Mouse (Mus musculus): Measurements from ENCODE around the gene Map2k2. TPM values are rescaled to one million over a fixed set of nuclear protein-coding genes. Genes with fewer than 3 reads are reported as not detected.

The Map2k2 gene
- total RNA-seq, 1 experiment from 2014 or later, result 96.6 TPM

GRCm38 (mm10) chr10:81092465-81093250, 13.1 kb upstream of the Map2k2 start:
- no peak for ATAC-seq (ENCODE audit: extremely low read depth, insufficient number of reproducible peaks, low FRiP score, poor library complexity, severe bottlenecking)

GRCm38 (mm10) chr10:81094931-81095678, 10.6 kb upstream of the Map2k2 start:
- ATAC-seq (ENCODE audit: extremely low read depth, insufficient number of reproducible peaks, low FRiP score, poor library complexity, severe bottlenecking), result no peak

GRCm38 (mm10) chr10:81106113-81106721, 502 bp downstream of the Map2k2 start:
- peak; percentile 73 for ATAC-seq (ENCODE audit: extremely low read depth, insufficient number of reproducible peaks, low FRiP score, poor library complexity, severe bottlenecking)

- no peak for ATAC-seq (ENCODE audit: extremely low read depth, insufficient number of reproducible peaks, low FRiP score, poor library complexity, severe bottlenecking)
Observed at GRCm38 (mm10) chr10:81112946-81113345, 7.2 kb downstream of the Map2k2 start.

- no peak for ATAC-seq (ENCODE audit: extremely low read depth, insufficient number of reproducible peaks, low FRiP score, poor library complexity, severe bottlenecking)
Observed at GRCm38 (mm10) chr10:81119625-81120024, 13.9 kb downstream of the Map2k2 start.

- ATAC-seq (ENCODE audit: extremely low read depth, insufficient number of reproducible peaks, low FRiP score, poor library complexity, severe bottlenecking), result no peak
Observed at GRCm38 (mm10) chr10:81120650-81121049, 14.9 kb downstream of the Map2k2 start.

GRCm38 (mm10) chr10:81122889-81123288, 17.2 kb downstream of the Map2k2 start:
- ATAC-seq (ENCODE audit: extremely low read depth, insufficient number of reproducible peaks, low FRiP score, poor library complexity, severe bottlenecking), result no peak

- no peak for ATAC-seq (ENCODE audit: extremely low read depth, insufficient number of reproducible peaks, low FRiP score, poor library complexity, severe bottlenecking)
Observed at GRCm38 (mm10) chr10:81123500-81123899, 17.8 kb downstream of the Map2k2 start.

- peak; percentile 47 for ATAC-seq (ENCODE audit: extremely low read depth, insufficient number of reproducible peaks, low FRiP score, poor library complexity, severe bottlenecking)
Observed at GRCm38 (mm10) chr10:81134181-81134587, 28.5 kb downstream of the Map2k2 start.

GRCm38 (mm10) chr10:81134966-81135681, 29.4 kb downstream of the Map2k2 start, which contains the start of gene Zbtb7a:
Zbtb7a (plus strand) TSS chr10:81135220.
- ATAC-seq (ENCODE audit: extremely low read depth, insufficient number of reproducible peaks, low FRiP score, poor library complexity, severe bottlenecking), result no peak

- ATAC-seq (ENCODE audit: extremely low read depth, insufficient number of reproducible peaks, low FRiP score, poor library complexity, severe bottlenecking), result peak; percentile 4; the same call in 1 of the 2 replicates
Observed at GRCm38 (mm10) chr10:81135831-81136705, 30.4 kb downstream of the Map2k2 start.

- no peak for ATAC-seq (ENCODE audit: extremely low read depth, insufficient number of reproducible peaks, low FRiP score, poor library complexity, severe bottlenecking)
Observed at GRCm38 (mm10) chr10:81136706-81137231, 31.1 kb downstream of the Map2k2 start.

- ATAC-seq (ENCODE audit: extremely low read depth, insufficient number of reproducible peaks, low FRiP score, poor library complexity, severe bottlenecking), result peak; percentile 82
Observed at GRCm38 (mm10) chr10:81137252-81138130, 31.8 kb downstream of the Map2k2 start.

GRCm38 (mm10) chr10:81138131-81138782, 32.5 kb downstream of the Map2k2 start:
- ATAC-seq (ENCODE audit: extremely low read depth, insufficient number of reproducible peaks, low FRiP score, poor library complexity, severe bottlenecking), result peak; percentile 25

GRCm38 (mm10) chr10:81138821-81139528, 33.3 kb downstream of the Map2k2 start:
- no peak for ATAC-seq (ENCODE audit: extremely low read depth, insufficient number of reproducible peaks, low FRiP score, poor library complexity, severe bottlenecking)

GRCm38 (mm10) chr10:81139529-81139846, 33.8 kb downstream of the Map2k2 start:
- ATAC-seq (ENCODE audit: extremely low read depth, insufficient number of reproducible peaks, low FRiP score, poor library complexity, severe bottlenecking), result no peak
